Mouse (Mus musculus): ENCODE results near the gene Mxd1. TPM values are rescaled to one million over a fixed set of nuclear protein-coding genes. Genes with fewer than 3 reads are reported as not detected.

Mxd1 gene
- polyA plus RNA-seq, 1 experiment from 2014 or later: 6.4 TPM

- no peaks in the 10 kb centered on the region for H3K9me3 ChIP-seq (replicated peaks; ENCODE audit: low read length)
- no peak overlapping the region for H3K4me2 ChIP-seq (ENCODE audit: low read length)
- H3K9ac ChIP-seq (ENCODE audit: low read depth, low read length): no peak overlapping the region
- TF ChIP-seq CTCF (IDR thresholded peaks at IDR 0.05; ENCODE audit: low read depth): peak; percentile 97
- peaks cover 30% of the 10 kb centered on the region for H3K36me3 ChIP-seq (ENCODE audit: insufficient read depth, low read length)
- peaks cover 11% of the 10 kb centered on the region; the same call in 1 of the 2 replicates for H3K4me1 ChIP-seq (replicated peaks; ENCODE audit: insufficient read depth, low read length)
- WGBS: 15% methylated on average over 2 of the region's 2 CpGs
- DNase-seq (ENCODE audit: low spot score) (peak; percentile 95), ATAC-seq (replicated peaks; ENCODE audit: low FRiP score, low read depth) (no peak)
- no peak overlapping the region for H3K4me3 ChIP-seq (replicated peaks; ENCODE audit: low read depth, low read length)
- no peaks in the 10 kb centered on the region for H3K27me3 ChIP-seq (ENCODE audit: insufficient read depth, low read length)
- H3K27ac ChIP-seq: 0 out of 2 replicates have a peak overlapping the region, but pooled peaks have one; percentile 19
These were observed 1.9 kb upstream of the Mxd1 start for GRCm38 (mm10) chr6:86670873-86671272.

- peaks cover 24% of the 10 kb centered on the region for H3K36me3 ChIP-seq (ENCODE audit: insufficient read depth, low read length)
- DNase-seq (ENCODE audit: low spot score) (peak; percentile 100), ATAC-seq (replicated peaks; ENCODE audit: low FRiP score, low read depth) (peak; percentile 100)
- H3K9me3 ChIP-seq (replicated peaks; ENCODE audit: low read length): no peaks in the 10 kb centered on the region
- peaks cover 11% of the 10 kb centered on the region; the same call in 1 of the 2 replicates for H3K4me1 ChIP-seq (replicated peaks; ENCODE audit: insufficient read depth, low read length)
- H3K4me2 ChIP-seq (ENCODE audit: low read length): peak overlapping the region; percentile 90
- H3K9ac ChIP-seq (ENCODE audit: low read depth, low read length): peak overlapping the region; percentile 90
- peak overlapping the region; percentile 67 for H3K27ac ChIP-seq
- H3K4me3 ChIP-seq (replicated peaks; ENCODE audit: low read depth, low read length): peak overlapping the region; percentile 96
- under 1% methylated on average over 35 of the region's 37 CpGs for WGBS
- no peaks in the 10 kb centered on the region for H3K27me3 ChIP-seq (ENCODE audit: insufficient read depth, low read length)
- TF ChIP-seq CTCF (IDR thresholded peaks at IDR 0.05; ENCODE audit: low read depth): no peak
These were observed 323 bp upstream of the Mxd1 start for GRCm38 (mm10) chr6:86669240-86669727.

GRCm38 (mm10) chr6:86667061-86667460, 1.9 kb downstream of the Mxd1 start:
- Histone ChIP-seq H3K4me3 (replicated peaks; ENCODE audit: low read depth, low read length) (no peak overlapping the region), H3K36me3 (ENCODE audit: insufficient read depth, low read length) (peaks cover 16% of the 10 kb centered on the region), H3K27me3 (ENCODE audit: insufficient read depth, low read length) (no peaks in the 10 kb centered on the region), H3K4me1 (replicated peaks; ENCODE audit: insufficient read depth, low read length) (peaks cover 11% of the 10 kb centered on the region; the same call in 1 of the 2 replicates), H3K9me3 (replicated peaks; ENCODE audit: low read length) (no peaks in the 10 kb centered on the region), H3K9ac (ENCODE audit: low read depth, low read length) (no peak overlapping the region), H3K4me2 (ENCODE audit: low read length) (no peak overlapping the region), H3K27ac (no peak overlapping the region)
- 88% methylated on average over 10 of the region's 10 CpGs for WGBS
- ATAC-seq (replicated peaks; ENCODE audit: low FRiP score, low read depth) (no peak), DNase-seq (ENCODE audit: low spot score) (no peak)
- no peak for TF ChIP-seq CTCF (IDR thresholded peaks at IDR 0.05; ENCODE audit: low read depth)

GRCm38 (mm10) chr6:86665560-86666307, 3.2 kb downstream of the Mxd1 start:
- WGBS: 57% methylated on average over 17 of the region's 17 CpGs
- Histone ChIP-seq H3K36me3 (ENCODE audit: insufficient read depth, low read length) (peaks cover 12% of the 10 kb centered on the region), H3K9ac (ENCODE audit: low read depth, low read length) (no peak overlapping the region), H3K4me1 (replicated peaks; ENCODE audit: insufficient read depth, low read length) (peaks cover 11% of the 10 kb centered on the region; the same call in 1 of the 2 replicates), H3K9me3 (replicated peaks; ENCODE audit: low read length) (no peaks in the 10 kb centered on the region), H3K4me2 (ENCODE audit: low read length) (peak overlapping the region; percentile 7; the same call in 1 of the 2 replicates), H3K4me3 (replicated peaks; ENCODE audit: low read depth, low read length) (no peak overlapping the region), H3K27ac (no peak overlapping the region), H3K27me3 (ENCODE audit: insufficient read depth, low read length) (no peaks in the 10 kb centered on the region)
- no peak for ATAC-seq (replicated peaks; ENCODE audit: low FRiP score, low read depth)
- DNase-seq (ENCODE audit: low spot score): no peak
- no peak for TF ChIP-seq CTCF (IDR thresholded peaks at IDR 0.05; ENCODE audit: low read depth)

GRCm38 (mm10) chr6:86665076-86665475, 3.9 kb downstream of the Mxd1 start:
- DNase-seq (ENCODE audit: low spot score): no peak
- ATAC-seq (replicated peaks; ENCODE audit: low FRiP score, low read depth): no peak
- H3K9ac ChIP-seq (ENCODE audit: low read depth, low read length): no peak overlapping the region
- H3K4me1 ChIP-seq (replicated peaks; ENCODE audit: insufficient read depth, low read length): peaks cover 11% of the 10 kb centered on the region; the same call in 1 of the 2 replicates
- H3K27ac ChIP-seq: no peak overlapping the region
- no peak overlapping the region for H3K4me3 ChIP-seq (replicated peaks; ENCODE audit: low read depth, low read length)
- H3K4me2 ChIP-seq (ENCODE audit: low read length): no peak overlapping the region
- peaks cover 12% of the 10 kb centered on the region for H3K36me3 ChIP-seq (ENCODE audit: insufficient read depth, low read length)
- TF ChIP-seq CTCF (IDR thresholded peaks at IDR 0.05; ENCODE audit: low read depth): no peak
- WGBS: 80% methylated on average over 5 of the region's 5 CpGs
- no peaks in the 10 kb centered on the region for H3K9me3 ChIP-seq (replicated peaks; ENCODE audit: low read length)
- no peaks in the 10 kb centered on the region for H3K27me3 ChIP-seq (ENCODE audit: insufficient read depth, low read length)

GRCm38 (mm10) chr6:86660161-86660877, 8.6 kb downstream of the Mxd1 start:
- no peak overlapping the region for H3K27ac ChIP-seq
- no peaks in the 10 kb centered on the region for H3K27me3 ChIP-seq (ENCODE audit: insufficient read depth, low read length)
- ATAC-seq (replicated peaks; ENCODE audit: low FRiP score, low read depth) (no peak), DNase-seq (ENCODE audit: low spot score) (no peak)
- no peaks in the 10 kb centered on the region for H3K9me3 ChIP-seq (replicated peaks; ENCODE audit: low read length)
- no peaks in the 10 kb centered on the region for H3K4me1 ChIP-seq (replicated peaks; ENCODE audit: insufficient read depth, low read length)
- H3K36me3 ChIP-seq (ENCODE audit: insufficient read depth, low read length): peaks cover 18% of the 10 kb centered on the region; the same call in 1 of the 2 replicates
- TF ChIP-seq CTCF (IDR thresholded peaks at IDR 0.05; ENCODE audit: low read depth): no peak
- H3K4me2 ChIP-seq (ENCODE audit: low read length): no peak overlapping the region
- no peak overlapping the region for H3K9ac ChIP-seq (ENCODE audit: low read depth, low read length)
- 64% methylated on average over 9 of the region's 9 CpGs for WGBS
- H3K4me3 ChIP-seq (replicated peaks; ENCODE audit: low read depth, low read length): no peak overlapping the region

All from kidney, postnatal 0 days (tissue).